Mouse (Mus musculus): ENCODE results near the gene Gm10840.

GRCm38 (mm10) chr11:106173228-106173627 lies 12.6 kb downstream of the Gm10840 start:
- TF ChIP-seq GATA1 (IDR thresholded peaks at IDR 0.05; ENCODE audit: borderline replicate concordance, low read length), result no peak
- no peak for TF ChIP-seq FLI1 (IDR thresholded peaks at IDR 0.05; ENCODE audit: low read length)

All from megakaryocyte, embryonic 14.5 days (primary cell).